Mouse (Mus musculus) inflammation-experienced regulatory T-cells, adult 6 months (primary cell): Measurements from ENCODE around the gene Osgep. TPM values are rescaled to one million over a fixed set of nuclear protein-coding genes. Genes with fewer than 3 reads are reported as not detected.
"Not testable (repeated sequence)": the region's sequence is repeated elsewhere in the genome, so short reads cannot be mapped to it uniquely, and the experiment has no call there.

Experiments used
- ATAC-seq: one replicate; pipeline ENCODE4 v1.8.0; 2017
- polyA plus RNA-seq, 3 experiments: library from polyadenylated mRNA; unstranded; fragments of 100-300 nt; shearing (Covaris generic); gene quantifications; one replicate each; pipeline ENCODE4 v1.2.1; 2017

Osgep gene
- polyA plus RNA-seq, 3 experiments from 2014 or later: 68.7 to 77.3 (median 74.3) TPM

DNA sequence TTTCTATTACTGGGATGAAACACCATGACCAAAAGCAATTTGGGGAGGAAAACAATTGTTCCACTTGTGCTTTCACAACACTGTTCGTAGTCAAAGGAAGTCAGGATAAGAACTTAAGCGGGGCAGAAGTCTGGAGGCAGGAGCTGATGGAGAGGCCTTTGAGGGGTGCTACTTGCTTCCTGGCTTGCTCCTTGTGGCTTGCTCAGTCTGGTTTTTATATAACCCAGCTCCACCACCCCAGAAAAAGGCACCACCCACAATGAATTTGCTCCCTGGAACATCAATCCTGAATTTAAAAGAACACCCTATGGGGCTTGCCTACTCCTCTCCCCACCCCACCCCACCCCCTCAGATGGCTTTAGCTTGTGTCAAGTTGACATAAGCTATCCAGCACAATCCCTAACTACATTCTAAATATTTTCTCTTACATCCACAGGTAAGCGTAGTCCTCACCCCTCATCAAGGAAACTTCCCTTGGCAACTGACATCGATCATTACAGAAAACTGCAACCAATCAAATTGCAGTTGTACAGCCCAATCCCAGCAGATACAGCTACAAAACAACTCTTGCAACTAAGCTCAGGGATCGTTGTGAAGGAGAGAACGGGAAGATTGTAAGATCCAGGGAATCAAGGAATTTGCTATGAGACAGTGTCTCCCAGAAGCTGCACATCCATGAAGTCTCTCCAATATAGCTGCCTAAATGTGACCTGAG, 48.3 kb downstream of the Osgep start:
- no peak for ATAC-seq

DNA sequence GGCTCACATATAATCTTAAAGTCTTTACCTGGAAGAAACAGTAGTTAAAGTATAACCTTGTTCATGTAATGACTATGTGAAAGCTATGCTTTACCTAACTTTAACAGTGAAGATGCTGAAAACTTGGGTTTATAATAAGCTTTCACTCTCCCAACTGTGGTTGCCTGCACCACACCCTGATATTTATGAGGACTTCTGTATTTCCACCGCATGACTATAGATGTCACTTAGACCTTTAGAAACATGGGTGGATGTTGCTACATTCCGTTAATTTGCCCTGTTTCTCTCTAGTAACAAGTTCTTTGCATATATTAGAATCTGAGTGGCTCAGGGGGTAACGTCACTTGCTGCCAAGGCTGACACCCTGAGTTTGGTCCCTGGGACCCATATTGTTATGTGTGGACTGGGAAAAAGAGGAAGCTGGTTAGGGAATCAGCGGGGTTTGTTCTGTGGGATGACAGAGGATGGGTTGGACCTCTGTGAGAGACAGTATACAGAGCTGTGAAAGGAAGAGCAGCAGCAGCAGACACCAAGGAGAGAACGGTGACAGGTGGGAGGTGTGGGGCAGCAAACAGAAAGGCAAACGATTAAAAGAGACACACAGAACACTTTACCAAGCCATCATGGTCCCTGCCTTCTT, 49.0 kb downstream of the Osgep start:
- ATAC-seq: no peak

- no peak for ATAC-seq
Measured at GRCm38 (mm10) chr14:50875175-50875574, 49.5 kb downstream of the Osgep start.

DNA sequence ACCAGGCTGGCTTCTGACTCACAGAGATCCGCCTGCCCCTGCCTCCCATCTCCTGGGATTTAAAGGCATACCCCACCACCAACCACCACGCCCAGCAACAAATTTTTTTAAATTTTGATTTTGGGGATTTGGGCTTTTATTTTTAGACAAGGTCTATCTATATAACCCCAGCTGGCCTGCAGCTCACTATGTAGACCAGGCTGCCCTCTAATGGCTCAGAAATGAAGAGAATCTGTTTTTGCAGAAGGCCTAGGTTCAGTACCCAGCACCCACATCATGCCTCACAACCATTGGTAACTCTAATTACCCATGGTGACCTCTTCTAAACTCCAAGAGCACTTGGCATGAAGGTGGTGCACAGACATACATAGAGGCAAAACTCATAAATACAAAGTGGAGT, 53.4 kb downstream of the Osgep start:
- ATAC-seq: no peak

DNA sequence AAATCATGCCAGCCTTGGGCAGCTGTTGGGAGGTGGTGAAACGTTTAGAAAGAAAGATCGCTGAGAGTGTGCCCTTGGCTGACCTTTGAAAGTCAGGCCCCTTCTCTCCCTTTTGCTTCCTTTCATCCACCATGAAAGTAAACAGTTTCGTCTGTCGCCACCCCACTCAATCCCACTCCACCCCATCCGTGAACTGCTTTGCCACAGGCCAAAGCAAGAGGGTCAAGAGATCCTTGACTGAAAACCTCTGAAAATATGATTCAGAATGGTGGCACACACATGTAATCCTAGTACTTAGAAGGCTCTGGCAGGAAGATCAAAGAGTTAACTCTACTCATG, 53.9 kb downstream of the Osgep start:
- no peak for ATAC-seq

GRCm38 (mm10) chr14:50869889-50870804, 54.5 kb downstream of the Osgep start, which contains the start of gene Tep1:
Tep1 (minus strand) TSS chr14:50870560.
- ATAC-seq: peak; percentile 84

- no peak for ATAC-seq
Measured at GRCm38 (mm10) chr14:50868656-50869055, 56.0 kb downstream of the Osgep start.

DNA sequence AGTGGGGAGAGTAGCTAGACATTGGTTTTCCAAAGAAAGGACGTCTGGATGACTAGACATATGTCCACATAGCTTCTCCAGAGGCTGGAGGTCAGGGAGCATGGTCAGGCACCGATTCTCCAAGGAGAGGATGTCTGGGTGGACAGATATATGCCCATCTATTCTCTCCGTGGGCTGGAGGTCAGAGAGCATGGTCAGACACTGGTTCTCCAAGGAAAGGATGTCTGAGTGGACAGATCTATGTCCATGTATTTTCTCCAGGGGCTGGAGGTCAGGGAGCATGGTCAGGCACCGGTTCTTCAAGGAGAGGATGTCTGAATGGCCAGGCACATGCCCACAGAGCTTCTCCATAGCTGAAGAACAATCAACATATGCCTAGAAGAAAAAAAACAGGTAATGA, 56.5 kb downstream of the Osgep start:
- no peak for ATAC-seq

DNA sequence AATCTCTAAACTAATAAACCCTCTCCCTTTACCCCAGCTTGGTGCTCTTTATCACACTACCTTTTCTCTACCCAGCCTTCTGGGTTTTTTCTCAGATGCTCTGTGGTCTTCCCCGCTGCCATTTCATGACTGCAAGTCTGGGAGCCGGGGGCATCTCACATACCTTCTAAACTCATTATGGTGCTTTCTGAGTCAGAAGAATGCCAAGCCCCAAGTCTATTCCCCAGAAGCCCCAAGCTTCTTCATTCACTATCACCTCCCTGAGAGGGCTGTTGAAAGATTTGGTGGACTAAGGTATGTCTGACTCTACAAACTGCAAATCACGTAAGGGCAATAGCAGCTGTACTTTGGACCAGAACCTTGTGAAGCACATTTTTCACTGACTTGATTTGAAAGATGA, 57.7 kb downstream of the Osgep start:
- ATAC-seq: no peak

DNA sequence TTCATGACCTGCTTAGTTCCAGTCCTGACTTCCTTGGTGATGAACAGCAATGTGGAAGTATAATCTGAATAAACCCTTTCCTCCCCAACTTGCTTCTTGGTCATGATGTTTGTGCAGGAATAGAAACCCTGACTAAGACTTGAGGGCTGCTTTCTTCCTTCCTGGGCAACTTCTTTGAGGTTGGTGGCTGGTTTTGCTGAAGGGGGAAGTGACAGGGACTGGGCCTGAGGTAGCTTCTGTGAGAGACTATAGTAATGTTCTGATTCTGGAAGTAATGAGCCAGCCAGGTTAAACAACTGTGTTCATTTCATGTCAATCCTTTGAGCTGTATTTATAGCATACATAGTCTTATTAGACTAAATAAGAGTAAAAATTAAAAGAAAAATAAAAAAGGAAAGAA, 59.7 kb downstream of the Osgep start:
- not testable (repeated sequence) for ATAC-seq

- no peak for ATAC-seq
Measured at GRCm38 (mm10) chr14:50862641-50863040, 62.1 kb downstream of the Osgep start.

Other genes with a start within 250 kb of the Osgep start
- not detected for gene Olfr747, start 231.7 kb downstream of the Osgep start, polyA plus RNA-seq
- under 1 TPM in 1 of 3 experiments, not detected in 2; 0.15 TPM for gene Olfr748, start 217.5 kb downstream of the Osgep start, polyA plus RNA-seq
- gene Olfr749, start 179.8 kb downstream of the Osgep start, polyA plus RNA-seq: not detected
- gene Ttc5, start 139.4 kb downstream of the Osgep start, polyA plus RNA-seq: 100 to 1,000 TPM in 2 of 3 experiments, 10 to 100 TPM in 1; 98.6 to 131 (median 123) TPM
- gene Ccnb1ip1, start 117.2 kb downstream of the Osgep start, polyA plus RNA-seq: not detected
- gene Parp2, start 117.1 kb downstream of the Osgep start, polyA plus RNA-seq: 100 to 1,000 TPM in 2 of 3 experiments, 10 to 100 TPM in 1; 75.1 to 115 (median 101) TPM
- gene Tep1, start 54.3 kb downstream of the Osgep start, polyA plus RNA-seq: 10 to 100 TPM; 16.0 to 28.0 (median 19.8) TPM
- under 1 TPM in 2 of 3 experiments, not detected in 1; 0.09 to 0.13 TPM for gene Klhl33, start 27.4 kb downstream of the Osgep start, polyA plus RNA-seq
- 100 to 1,000 TPM in 1 of 3 experiments, 10 to 100 TPM in 2; 54.2 to 100 (median 91.0) TPM for gene Apex1, start 75 bp upstream of the Osgep start, polyA plus RNA-seq
- 1 to 10 TPM; 4.4 to 6.6 (median 4.8) TPM for gene Pip4p1, start 6.0 kb upstream of the Osgep start, polyA plus RNA-seq
- 10 to 100 TPM; 64.4 to 88.0 (median 67.9) TPM for gene Pnp, start 6.2 kb upstream of the Osgep start, polyA plus RNA-seq
- 1 to 10 TPM in 2 of 3 experiments, not detected in 1; 5.9 to 7.5 TPM for gene Gm49342, start 19.6 kb upstream of the Osgep start, polyA plus RNA-seq
- gene Pnp2, start 31.1 kb upstream of the Osgep start, polyA plus RNA-seq: 1 to 10 TPM in 2 of 3 experiments, under 1 TPM in 1; 0.92 to 2.8 (median 1.5) TPM
- not detected for gene Rnase10, start 82.9 kb upstream of the Osgep start, polyA plus RNA-seq
- gene Rnase9, start 117.0 kb upstream of the Osgep start, polyA plus RNA-seq: not detected
- gene Rnase11, start 125.3 kb upstream of the Osgep start, polyA plus RNA-seq: not detected
- not detected for gene Rnase12, start 132.8 kb upstream of the Osgep start, polyA plus RNA-seq
- under 1 TPM in 1 of 3 experiments, not detected in 2; 0.48 TPM for gene Olfr750, start 149.5 kb upstream of the Osgep start, polyA plus RNA-seq
- gene Rnase4, start 166.2 kb upstream of the Osgep start, polyA plus RNA-seq: 10 to 100 TPM; 10.3 to 27.1 (median 16.7) TPM
- 1 to 10 TPM; 3.2 to 8.4 (median 3.8) TPM for gene Ang, start 166.3 kb upstream of the Osgep start, polyA plus RNA-seq
- not detected for gene Eddm3b, start 189.5 kb upstream of the Osgep start, polyA plus RNA-seq
- gene Rnase6, start 199.0 kb upstream of the Osgep start, polyA plus RNA-seq: 1 to 10 TPM; 1.4 to 2.7 (median 2.3) TPM
- not detected for gene Rnase1, start 221.9 kb upstream of the Osgep start, polyA plus RNA-seq
- gene Rnase2b, start 237.4 kb upstream of the Osgep start, polyA plus RNA-seq: not detected